Mouse (Mus musculus): ENCODE measurements at regions not wholly inside any gene's neighbourhood (a gene's known extent, or its start where the extent isn't known, plus 50 kb on each side); places are given as distances from the start of the nearest gene placed in this dataset.

DNA sequence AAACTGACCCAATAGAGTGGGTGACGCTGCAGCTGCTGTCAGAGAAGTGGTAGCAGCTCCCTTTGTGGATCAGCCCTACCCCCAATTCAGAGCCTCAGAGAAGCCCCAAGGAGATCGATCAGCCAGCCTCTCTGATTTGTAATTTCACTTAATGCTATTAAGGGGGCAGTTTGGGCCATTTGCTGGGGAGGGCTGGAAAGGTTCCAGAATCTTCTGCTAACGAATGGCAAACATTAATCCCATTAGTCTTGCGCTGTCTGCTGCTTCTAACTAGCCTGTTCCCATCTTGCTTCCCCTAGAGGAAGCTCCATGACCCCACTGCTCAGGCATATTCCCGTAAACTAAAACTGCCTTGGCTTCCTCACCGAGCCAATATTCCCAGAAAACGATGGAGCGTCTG lies 59.9 kb upstream of the Lrrn2 start:
- intact Hi-C loops (cut with DNase I): no loop called here
- no peak for DNase-seq (ENCODE audit: low spot score in 2 of 2)

GRCm38 (mm10) chr1:132818296-132818695 lies 61.8 kb upstream of the Lrrn2 start:
- DNase-seq (ENCODE audit: low spot score in 2 of 2): peak in 1 of 2 experiments; percentile 65
- intact Hi-C loops (cut with DNase I): no loop called here

DNA sequence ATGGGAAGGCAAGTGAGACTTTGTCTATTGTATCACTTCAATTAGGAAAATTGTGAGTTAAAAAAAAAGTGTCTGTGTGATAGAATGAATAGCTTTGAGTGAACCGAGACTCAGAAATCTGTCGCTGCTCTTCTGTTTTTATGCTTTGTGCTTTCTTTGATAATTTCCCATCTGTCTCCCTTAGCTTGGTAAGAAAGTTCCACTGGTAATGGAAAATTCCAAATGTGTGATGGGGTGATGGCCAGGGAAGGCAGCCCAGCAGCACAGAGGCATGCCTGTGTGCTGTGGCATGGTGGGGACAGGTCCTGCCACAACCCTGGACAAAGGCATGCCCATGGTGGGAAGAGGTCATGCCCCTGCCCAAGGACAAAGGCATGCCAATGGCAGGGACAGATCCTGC lies 62.7 kb upstream of the Lrrn2 start:
- DNase-seq (ENCODE audit: low spot score in 2 of 2): peak in 1 of 2 experiments; percentile 55
- intact Hi-C loops (cut with DNase I): loop anchor here (2.0 kb wide), 1 partner anchor 63 kb away; the partner anchor contains the start of gene Lrrn2

- intact Hi-C loops (cut with DNase I): no loop called here
- DNase-seq (ENCODE audit: low spot score in 2 of 2): no peak
Observed at GRCm38 (mm10) chr1:132805543-132805942, 63.9 kb upstream of the Nfasc start.

DNA sequence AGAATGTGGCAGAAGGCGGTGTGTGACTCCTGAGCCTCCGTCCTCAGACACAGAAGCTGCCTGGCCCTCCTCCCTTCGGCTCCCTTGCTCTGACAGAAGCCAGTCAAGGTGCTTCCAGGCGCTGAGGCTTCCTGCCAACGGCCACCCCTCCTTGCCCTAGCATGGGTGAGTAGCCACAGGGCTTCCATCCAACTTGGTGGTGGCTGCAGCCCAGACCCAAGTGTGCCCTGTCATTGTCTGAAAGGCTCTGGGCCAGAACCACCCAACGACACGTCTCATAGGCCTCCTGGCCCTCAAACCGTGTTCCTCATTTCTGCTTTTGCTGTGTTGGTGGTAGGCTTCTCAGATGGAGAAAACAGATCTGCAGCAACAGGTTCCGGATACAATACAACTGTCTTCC lies 62.2 kb upstream of the Nfasc start:
- DNase-seq (ENCODE audit: low spot score in 2 of 2): no peak
- intact Hi-C loops (cut with DNase I): no loop called here

DNA sequence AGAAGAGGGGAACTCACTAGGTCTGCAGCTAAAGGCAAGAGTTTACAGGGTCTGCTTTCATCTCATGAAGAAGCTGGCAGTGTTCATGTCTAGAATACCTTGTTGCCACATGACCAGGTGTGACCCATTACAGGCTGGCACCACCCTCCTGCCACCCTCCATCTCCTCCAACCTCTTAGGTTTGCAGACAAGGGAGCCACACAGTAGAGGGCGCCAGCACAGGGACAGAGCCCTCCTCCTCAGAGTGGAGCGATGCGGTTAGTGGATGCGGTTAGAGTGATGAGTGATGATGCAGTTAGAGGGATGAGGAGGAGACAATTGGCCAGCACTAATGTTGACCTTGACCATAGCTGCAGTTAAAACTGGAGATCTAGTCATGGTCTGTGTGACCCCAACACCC lies 60.8 kb upstream of the Nfasc start:
- peak in 1 of 2 experiments; percentile 38 for DNase-seq (ENCODE audit: low spot score in 2 of 2)
- intact Hi-C loops (cut with DNase I): no loop called here

DNA sequence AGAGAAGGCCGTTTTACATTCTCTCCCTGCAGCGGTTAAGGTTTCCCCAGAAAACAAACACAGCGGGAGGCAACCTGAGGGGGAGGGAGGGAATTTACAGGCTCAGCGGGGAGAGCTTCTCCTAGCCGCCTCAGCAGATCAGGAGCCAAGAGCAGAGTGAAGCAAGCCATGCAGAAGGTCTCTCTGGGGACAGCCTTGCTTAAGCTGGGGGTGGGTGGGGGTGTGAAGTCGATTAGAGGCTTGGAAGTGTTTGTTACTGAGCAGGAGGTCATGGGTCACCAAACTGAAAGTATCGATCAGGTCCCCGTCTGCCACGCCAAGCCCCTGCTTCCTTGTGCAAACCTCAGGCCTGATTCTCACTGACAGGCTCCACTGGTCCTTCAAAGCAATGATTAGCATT lies 58.7 kb upstream of the Nfasc start:
- intact Hi-C loops (cut with DNase I): no loop called here
- no peak for DNase-seq (ENCODE audit: low spot score in 2 of 2)

- intact Hi-C loops (cut with DNase I): no loop called here
Observed at GRCm38 (mm10) chr1:132799258-132799657, 57.7 kb upstream of the Nfasc start.

GRCm38 (mm10) chr1:132794462-132794861 lies 52.9 kb upstream of the Nfasc start:
- intact Hi-C loops (cut with DNase I): no loop called here
- DNase-seq (ENCODE audit: low spot score in 2 of 2): no peak

More at GRCm38 (mm10) chr1:132799258-132799657, 57.7 kb upstream of the Nfasc start:
- DNase-seq (ENCODE audit: low spot score in 2 of 2): no peak
